Mouse (Mus musculus) frontal cortex, postnatal 25 days (tissue): ENCODE data around the gene Pdlim7.

Source experiments
- DNase-seq, 2 experiments: peaks; one replicate each; pipeline ENCODE4 v3.0.0; 2022; ENCODE audit warnings: low spot score in 2 of 2

The Pdlim7 gene

GRCm38 (mm10) chr13:55465184-55465583 is 48.3 kb downstream of the Pdlim7 start:
- DNase-seq: no peak

GRCm38 (mm10) chr13:55464027-55464884 is 49.2 kb downstream of the Pdlim7 start, which contains the start of gene Prr7:
Gene Prr7 (plus strand): TSS chr13:55464267.
- DNase-seq: peak in 1 of 2 experiments; percentile 55

DNA sequence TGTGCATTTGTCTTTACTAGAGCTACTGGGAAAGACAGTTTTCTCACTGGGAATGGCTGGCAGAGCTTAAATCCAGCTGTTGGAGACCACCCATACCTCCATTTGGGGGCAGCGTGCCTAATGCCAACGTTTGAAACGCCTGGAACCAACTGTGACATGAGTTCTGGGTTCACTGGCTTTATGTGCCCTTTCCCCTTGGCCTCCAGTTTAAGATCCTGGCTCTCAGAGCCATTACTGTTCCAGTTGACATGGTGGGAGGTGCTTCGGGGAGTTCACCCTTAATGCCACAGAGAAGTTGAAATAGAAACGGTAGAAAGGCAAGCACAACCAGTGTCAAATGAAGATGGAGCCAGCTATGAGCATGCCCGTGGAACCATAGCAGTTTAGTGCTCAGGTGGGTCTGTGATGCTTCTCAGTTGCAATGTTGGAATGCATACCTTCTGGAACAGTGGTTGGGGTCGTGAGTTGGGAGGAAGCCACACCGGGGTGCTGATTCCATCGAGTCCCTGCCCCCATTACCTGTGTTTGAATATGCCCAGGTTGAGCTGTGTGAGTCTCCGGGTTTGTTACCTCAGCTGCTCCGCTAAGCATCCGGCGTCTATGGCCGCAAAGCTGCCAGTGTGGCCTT is 50.0 kb downstream of the Pdlim7 start:
- no peak for DNase-seq

DNA sequence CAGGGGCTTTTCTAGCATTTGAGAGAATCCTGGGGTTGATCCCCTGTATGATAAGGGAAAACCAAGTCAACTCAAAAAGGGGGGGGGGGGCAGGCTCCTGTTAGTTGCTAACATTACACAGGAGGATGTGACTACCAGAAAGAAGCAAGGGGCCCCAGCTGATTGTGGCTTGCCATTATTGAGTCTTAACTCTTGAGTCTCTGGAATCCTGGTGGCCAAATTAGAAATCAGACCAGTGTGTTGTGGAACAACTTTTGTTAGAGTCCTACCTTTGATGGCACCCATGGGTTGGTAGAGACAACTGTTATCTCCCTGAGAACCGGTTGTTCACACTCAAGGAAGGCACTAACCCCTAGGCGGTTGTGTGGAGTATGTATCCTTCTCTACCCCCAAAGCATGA is 50.5 kb downstream of the Pdlim7 start:
- DNase-seq: no peak

DNA sequence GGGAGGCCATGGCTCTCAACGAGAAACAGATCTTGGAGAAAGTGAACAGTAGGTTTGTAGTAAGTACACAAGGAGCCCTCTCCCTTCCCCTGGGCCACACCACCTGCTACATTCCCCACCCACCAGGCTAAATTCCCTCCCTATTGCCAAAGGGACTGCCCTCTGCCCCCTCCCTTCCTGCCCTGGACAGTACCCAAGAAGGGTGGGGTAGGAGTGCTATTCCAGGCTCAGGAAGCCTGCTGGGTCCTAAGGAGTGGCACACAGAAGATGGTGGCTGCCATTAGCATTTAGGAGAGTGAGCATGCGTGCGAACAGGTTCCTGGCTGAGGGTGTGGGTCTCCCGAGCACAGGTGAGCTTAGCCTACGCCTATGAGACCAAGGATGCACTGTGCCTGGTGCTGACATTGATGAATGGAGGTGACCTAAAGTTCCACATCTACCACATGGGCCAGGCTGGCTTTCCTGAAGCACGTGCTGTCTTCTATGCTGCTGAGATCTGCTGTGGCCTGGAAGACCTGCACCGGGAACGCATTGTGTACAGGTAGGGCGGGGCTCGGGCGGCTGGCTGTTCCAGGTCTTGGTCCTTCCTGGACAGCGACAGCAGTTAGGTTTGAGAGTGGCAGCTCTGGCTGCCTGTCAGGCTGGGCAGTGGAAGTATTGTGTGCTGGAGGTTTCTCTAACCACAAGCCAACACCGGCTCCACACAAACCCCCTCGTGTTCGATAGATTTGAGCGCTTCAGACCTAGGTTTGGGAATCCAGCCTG is 61.5 kb downstream of the Pdlim7 start:
- no peak for DNase-seq

- no peak for DNase-seq
These were observed 62.2 kb downstream of the Pdlim7 start for GRCm38 (mm10) chr13:55451296-55451695.

DNA sequence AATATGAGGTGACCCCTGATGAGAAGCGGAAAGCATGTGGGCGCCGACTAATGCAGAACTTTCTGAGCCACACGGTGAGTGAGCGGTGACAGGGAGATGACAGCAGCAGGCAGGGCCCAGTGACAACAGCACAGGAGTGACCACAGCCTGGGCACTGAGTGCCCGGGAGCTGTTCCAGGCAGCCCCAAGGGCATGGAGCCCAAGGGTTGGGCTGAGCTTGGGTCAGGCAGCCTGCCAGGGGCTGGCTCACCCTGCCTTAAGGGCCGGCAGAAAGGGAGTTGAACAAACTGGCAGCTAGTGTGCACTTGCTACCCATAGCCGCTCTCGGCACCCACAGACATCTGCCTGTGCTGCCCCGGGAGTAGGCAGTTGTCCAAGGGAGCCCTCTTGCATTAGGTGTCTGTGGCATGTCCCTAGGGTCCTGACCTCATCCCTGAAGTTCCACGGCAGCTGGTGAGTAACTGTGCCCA is 62.9 kb downstream of the Pdlim7 start:
- DNase-seq: peak in 1 of 2 experiments; percentile 30

DNA sequence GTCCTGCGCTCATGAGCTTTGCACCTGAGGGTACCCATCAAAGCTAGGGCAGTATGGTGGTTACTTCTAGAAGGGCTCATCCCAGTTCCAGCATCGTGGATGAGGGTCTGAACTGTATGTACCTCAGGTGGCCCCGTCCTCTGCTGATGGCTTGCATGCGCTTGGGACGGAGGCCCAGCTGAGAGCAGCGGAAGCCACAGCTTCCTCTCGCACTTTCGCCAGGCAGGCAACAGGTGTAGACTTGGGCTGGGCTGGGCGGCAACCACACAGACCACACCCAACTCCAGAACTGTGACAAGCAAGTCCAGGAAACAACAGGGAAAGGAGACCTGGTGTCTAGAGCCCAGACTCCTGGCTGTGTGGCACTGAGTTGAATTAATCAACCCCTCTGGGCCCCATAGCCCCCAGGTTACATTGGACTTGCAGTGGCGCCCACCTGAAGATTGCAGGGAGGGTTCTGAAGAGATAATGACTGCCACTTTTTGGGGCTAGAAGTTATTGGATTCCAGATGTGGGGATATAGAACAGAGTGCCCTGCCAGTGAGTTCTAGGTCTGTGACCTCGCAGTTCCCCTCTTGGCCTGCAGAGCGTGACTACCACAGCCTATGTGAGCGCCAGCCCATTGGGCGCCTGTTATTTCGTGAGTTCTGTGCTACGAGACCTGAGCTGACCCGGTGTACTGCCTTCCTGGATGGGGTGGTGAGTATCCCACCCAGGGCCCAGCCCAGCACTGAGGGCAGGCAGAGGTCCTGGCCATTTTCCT is 63.6 kb downstream of the Pdlim7 start:
- DNase-seq: no peak

- no peak for DNase-seq
These were observed 64.3 kb downstream of the Pdlim7 start for GRCm38 (mm10) chr13:55449205-55449604.

- no peak for DNase-seq
These were observed 65.3 kb downstream of the Pdlim7 start for GRCm38 (mm10) chr13:55448131-55448530.

DNA sequence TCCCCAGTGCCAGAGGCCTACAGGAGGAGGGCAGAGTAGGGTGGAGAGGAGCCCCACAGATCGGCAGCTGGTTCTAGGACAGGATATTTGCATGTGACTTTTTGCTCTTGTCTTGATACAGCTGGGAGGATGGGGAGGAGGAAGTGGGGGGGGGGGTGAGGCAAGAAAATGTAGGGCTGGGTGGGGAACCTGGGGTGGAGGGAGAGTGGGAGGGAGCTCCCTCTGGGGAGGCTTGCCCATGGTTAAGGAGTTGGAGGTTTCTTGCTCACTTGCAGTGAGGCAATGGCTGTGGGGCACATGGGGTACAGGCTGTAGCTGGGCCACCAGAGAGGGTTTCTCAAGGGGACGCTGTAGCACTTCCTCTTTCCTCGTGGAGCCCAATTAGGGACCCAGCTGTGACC is 65.9 kb downstream of the Pdlim7 start:
- no peak for DNase-seq

DNA sequence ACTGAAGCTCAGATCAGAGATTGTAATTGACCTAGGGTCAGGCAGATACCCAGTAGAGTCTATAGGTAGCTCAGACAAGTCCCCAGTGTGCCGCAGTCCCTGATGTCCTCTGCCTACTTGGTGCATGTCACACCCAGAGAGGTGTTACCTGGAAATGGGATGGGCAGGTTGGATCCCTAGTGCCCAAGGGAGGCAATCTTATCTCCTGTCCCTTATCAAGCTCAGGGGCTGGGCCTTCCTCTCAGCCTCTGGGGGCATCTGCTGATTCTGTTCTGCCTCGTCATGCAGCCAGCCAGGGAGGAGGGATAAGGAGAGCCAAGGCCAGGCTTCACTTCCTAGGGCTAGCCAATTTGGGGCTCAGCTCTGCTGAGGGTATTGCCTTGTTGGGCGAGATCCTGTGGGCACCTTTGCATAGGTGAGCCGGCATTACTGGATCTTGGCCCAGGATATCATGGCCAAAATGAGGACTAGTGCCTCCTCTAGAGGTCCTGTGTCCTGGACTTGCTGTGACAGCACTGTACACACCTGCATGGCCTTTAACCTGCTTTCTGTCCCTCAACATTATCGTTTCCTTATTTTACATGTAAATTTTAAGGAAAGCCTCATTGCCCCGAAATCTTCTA is 66.9 kb downstream of the Pdlim7 start:
- no peak for DNase-seq
